Mouse (Mus musculus): ENCODE data around the gene Gsc.

Gene Gsc

GRCm38 (mm10) chr12:104472601-104473424 lies at the start of gene Gsc:
Gsc (minus strand) TSS chr12:104473330.
- DNase-seq = peak; percentile 35 to 42

GRCm38 (mm10) chr12:104519721-104520120 lies 46.6 kb upstream of the Gsc start:
- no peak for DNase-seq

DNA sequence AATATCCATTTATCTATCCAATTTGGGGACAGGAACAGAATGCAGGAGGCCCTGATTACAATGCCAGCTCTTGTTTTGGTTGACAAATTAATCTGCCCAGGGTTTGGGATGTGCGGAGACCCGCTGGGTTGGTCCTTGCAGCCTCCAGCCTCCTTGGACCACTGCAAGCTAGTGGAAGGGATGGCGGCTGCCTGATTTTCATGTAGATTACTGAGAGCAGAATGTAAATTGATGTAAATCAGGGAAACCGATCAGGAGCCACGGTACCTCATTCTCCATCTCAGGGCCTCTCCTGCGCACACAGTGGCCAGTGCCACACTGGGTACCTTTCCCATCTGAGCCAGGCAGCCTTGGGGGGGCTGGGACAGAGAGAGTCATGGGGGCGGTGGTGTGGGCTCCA lies 34.8 kb upstream of the Gsc start:
- DNase-seq = no peak

- DNase-seq = peak; percentile 62 to 70
Observed at GRCm38 (mm10) chr12:104492009-104492408, 18.9 kb upstream of the Gsc start.

GRCm38 (mm10) chr12:104486205-104486604 lies 13.1 kb upstream of the Gsc start:
- no peak for DNase-seq

DNA sequence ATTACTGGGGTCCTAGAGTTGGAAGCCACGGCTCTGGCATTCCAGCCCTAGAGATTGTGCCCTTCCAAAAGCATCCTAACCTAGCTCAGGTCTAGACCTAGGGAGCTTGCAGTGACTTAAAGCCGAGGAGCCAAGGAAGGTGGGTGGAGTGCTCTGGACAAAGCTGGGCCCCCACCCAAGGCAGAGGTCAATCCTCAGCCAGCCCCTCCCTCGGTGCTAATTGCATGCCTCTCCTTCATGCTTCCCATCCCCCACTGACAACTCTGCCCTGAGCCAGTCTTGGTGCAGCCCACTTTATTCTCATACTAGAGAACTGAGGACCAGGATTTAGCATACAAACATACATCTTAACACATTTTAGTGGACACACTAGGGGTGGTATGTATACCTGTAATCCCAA lies 12.0 kb upstream of the Gsc start:
- no peak for DNase-seq

GRCm38 (mm10) chr12:104481007-104481406 lies 7.9 kb upstream of the Gsc start:
- no peak for DNase-seq

DNA sequence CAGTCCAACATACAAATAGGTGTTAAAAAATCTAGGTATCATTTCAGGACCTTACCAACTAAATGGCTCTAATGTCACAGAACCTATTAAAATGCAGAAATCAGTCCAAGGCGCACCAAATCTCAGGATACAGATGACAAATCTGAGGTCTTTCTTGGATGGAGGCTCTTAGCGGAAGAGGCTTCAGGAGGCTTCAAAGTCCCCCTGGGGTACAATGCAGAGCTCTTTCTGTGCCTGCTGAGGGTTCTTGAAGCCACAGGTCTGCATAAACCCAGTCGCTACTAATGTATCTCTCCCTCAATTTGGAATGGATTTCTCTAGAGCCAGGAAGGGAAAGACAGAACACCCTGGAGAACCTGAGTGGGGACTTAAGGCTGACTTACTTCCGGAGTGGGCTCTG lies 5.1 kb upstream of the Gsc start:
- no peak for DNase-seq

GRCm38 (mm10) chr12:104477501-104477900 lies 4.4 kb upstream of the Gsc start:
- no peak for DNase-seq

DNA sequence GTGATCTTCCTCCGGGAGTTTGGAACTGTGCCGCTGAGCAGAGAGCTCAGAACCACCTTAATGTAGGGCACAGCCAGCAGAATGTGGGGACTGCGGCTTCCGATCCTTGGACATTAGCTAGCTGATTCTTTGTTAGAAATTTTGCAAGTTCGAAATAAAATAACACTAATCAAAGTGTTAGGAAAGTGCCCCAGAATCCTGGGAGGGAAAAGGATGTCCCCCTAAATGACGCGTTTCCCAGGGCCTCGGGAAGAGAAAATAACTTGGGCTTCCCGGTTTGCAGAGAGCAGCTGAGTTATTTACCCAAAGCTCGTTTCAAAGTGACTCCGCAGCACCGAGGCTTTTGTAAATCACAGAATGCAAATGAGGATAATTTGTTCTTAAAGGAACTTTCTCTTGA lies 3.9 kb upstream of the Gsc start:
- DNase-seq = peak in 1 of 2 experiments; percentile 39

GRCm38 (mm10) chr12:104475946-104476345 lies 2.8 kb upstream of the Gsc start:
- peak in 1 of 2 experiments; percentile 34 for DNase-seq

- peak; percentile 13 to 43 for DNase-seq
Observed at GRCm38 (mm10) chr12:104474881-104475740, 2.0 kb upstream of the Gsc start.

DNA sequence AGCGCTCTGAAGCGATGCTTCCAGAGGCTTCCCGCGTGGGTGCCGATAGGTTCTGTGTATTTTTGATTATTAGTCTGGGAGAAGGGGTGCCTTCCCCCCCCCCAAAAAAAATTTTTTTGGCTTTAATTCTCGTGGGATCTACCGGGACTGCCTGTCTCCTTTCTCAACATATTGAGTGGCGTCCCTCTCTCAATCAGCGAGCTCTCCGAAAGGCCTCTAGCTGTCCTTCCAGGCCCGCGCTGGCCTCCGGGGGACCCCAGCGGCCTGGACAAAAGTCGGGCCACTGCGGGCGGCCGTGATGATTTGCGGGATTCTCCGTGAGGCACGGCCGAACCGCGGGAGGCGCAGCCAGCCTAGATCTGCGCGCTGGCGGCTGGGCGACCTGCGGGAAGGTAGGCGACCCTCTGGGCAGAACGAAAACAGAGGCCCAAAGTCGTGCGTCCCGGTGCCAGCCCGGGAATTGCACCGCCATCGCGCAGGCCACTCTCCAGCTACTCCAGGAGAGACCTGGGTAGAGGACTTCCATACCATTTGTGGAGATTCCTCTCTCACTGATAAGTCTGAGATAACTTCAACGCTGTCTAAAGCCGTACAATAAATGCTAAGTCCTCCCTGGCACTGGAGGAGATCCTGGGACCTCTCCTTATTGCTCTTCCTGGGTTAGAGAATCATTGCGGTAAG lies 1.2 kb upstream of the Gsc start:
- peak in 1 of 2 experiments; percentile 49 for DNase-seq

DNA sequence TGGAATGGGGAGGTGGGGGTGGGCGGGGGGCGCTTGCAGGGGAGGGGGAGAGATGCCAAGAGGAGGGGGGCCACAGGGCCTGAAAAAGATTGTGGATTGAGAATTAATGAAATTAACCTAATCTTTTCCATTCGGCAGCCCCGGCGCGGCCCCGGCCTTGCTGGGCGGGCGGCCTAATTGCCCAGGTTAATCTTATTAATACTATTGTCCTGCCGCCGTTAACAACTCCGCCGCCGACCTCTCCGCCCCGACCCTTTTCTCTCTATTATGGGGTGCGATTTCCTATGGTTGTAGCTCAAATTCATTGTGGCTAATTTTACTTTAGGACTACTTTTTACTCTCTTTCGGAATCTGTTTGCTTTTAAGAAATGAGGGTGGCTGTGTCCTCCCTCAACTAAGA lies 362 bp upstream of the Gsc start:
- peak in 1 of 2 experiments; percentile 28 for DNase-seq

GRCm38 (mm10) chr12:104472218-104472525 lies 958 bp downstream of the Gsc start:
- no peak for DNase-seq

DNA sequence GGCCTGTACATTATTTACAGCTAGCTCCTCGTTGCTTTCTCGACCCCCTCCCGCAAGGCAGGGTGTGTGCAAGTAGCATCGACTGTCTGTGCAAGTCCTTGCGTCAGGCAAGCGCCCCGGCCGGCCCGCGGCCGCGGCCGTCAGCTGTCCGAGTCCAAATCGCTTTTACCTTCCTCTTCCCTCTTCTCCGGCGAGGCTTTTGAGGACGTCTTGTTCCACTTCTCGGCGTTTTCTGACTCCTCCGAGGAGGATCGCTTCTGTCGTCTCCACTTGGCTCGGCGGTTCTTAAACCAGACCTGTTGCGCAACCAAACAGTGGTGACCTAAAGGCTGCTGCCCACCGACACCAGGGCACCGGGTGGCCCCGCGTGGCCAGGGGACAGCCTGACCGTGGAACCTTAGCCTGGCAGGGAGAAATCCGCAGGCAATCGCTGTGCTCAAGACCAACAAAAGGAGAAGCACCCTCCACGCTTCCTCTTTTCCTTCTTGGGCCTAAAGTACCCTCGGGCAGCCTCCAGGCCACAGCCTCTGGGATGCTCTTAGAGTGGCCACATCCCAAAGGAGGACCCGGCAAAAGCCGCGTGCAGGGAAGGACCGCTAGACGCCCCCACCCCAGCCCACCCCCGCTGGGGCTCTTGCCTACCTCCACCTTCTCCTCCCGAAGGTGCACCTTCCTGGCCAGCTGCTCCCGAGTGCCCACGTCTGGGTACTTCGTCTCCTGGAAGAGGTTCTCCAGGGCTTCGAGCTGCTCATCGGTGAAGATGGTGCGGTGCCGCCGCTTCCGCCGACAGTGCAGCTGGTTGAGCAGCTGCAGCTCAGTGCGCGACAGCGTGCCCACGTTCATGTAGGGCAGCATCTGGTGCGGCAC lies 1.5 kb downstream of the Gsc start:
- DNase-seq = no peak

GRCm38 (mm10) chr12:104470646-104471045 lies 2.5 kb downstream of the Gsc start:
- DNase-seq = no peak

- DNase-seq = no peak
Observed at GRCm38 (mm10) chr12:104468783-104469182, 4.3 kb downstream of the Gsc start.

- no peak for DNase-seq
Observed at GRCm38 (mm10) chr12:104467372-104467771, 5.8 kb downstream of the Gsc start.

DNA sequence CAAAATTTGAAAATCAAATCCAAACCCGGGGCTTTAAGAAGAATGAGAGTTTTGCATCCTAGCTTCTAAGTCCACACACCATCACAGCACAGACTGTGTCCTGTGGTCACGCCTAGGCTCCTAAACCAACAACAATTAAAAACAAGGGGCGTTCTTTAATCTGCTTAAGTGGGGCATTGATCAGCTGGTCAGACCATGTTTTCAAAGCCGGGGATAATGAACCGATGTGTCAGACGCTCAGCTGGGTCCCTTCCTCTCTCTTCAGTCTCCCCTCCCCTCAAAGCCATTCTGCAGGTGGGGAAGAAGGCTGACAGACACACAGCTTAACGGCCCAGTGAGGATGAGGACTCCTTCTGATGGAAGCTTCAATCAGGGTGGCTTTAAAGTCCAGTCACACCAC lies 6.2 kb downstream of the Gsc start:
- DNase-seq = no peak

DNA sequence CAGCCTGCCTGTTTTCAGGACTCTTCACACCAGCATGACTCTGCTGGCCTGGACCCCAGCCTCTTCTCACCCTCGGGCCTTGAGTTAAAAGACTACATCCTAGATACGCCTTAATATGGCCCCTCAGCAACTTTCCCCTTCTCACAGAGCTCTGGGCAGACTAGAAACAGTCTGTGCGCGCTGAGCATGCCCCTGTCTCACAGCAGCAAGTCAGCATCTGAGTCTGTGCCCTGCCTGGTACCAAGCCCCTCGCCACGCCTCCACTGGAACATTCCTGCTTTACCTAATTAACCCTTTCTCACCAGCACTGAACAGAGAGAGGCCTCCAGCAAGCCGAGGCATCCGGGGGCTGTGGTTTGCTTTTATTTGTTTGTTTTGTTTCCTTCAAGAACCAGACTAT lies 11.8 kb downstream of the Gsc start:
- DNase-seq = no peak

- DNase-seq = no peak
Observed at GRCm38 (mm10) chr12:104459377-104459776, 13.8 kb downstream of the Gsc start.
